Mouse (Mus musculus) kidney, adult 2 months (tissue): ENCODE results near the gene Parp9. TPM values are rescaled to one million over a fixed set of nuclear protein-coding genes. Genes with fewer than 3 reads are reported as not detected.
"Not testable (repeated sequence)": the region's sequence is repeated elsewhere in the genome, so short reads cannot be mapped to it uniquely, and the experiment has no call there.

Source experiments
- DNase-seq: peaks from one replicate; pipeline ENCODE4 v3.0.0; 2021
- H3K27ac ChIP-seq: fragments of 200-500 bp; 2 replicates; pipeline ENCODE4 v1.5.1; 2012; ENCODE audit warnings: low read depth, low read length, control low read depth, inconsistent platforms; ENCODE audit not compliant: insufficient read depth
- H3K27me3 ChIP-seq: fragments of 200-500 bp; replicated peaks from 2 replicates; pipeline ENCODE4 v1.6.1; 2012; ENCODE audit warnings: mild to moderate bottlenecking, moderate library complexity, low read length, inconsistent platforms; ENCODE audit not compliant: control insufficient read depth, insufficient read depth
- H3K36me3 ChIP-seq: fragments of 200-500 bp; 2 replicates; pipeline ENCODE4 v1.6.1; 2012; ENCODE audit warnings: mild to moderate bottlenecking, moderate library complexity, low read length, inconsistent platforms; ENCODE audit not compliant: control insufficient read depth, insufficient read depth
- H3K4me1 ChIP-seq: fragments of 200-500 bp; 2 replicates; pipeline ENCODE4 v1.6.1; 2011; ENCODE audit warnings: low read length; ENCODE audit not compliant: control insufficient read depth, insufficient read depth
- H3K4me3 ChIP-seq: fragments of 200-500 bp; 2 replicates; pipeline ENCODE4 v1.5.1; 2011; ENCODE audit warnings: mild to moderate bottlenecking, low read depth, low read length, control low read depth; ENCODE audit not compliant: insufficient read depth
- CTCF ChIP-seq: fragments of 200-500 bp; conservative IDR thresholded peaks from 2 replicates; pipeline ENCODE4 v1.5.1; 2011; ENCODE audit warnings: low read depth, mild to moderate bottlenecking, control low read depth, low read length, moderate library complexity, mixed read lengths; ENCODE audit not compliant: insufficient read depth, insufficient read length
- POLR2A ChIP-seq: fragments of 200-500 bp; IDR thresholded peaks from one replicate; pipeline ENCODE4 v1.6.1; 2011; ENCODE audit warnings: low read depth, low read length, control low read depth
- WGBS: fragments of 180-500 bp; shearing (Covaris S2); methylation state at CpG from one replicate; pipeline ENCODE4 v1.1.7; 2018; 5-methylcytosine and 5-hydroxymethylcytosine counted together
- polyA plus RNA-seq: library from polyadenylated mRNA; depleted of rRNA; stranded (reverse); fragments of >200 nt; gene quantifications from 2 replicates; pipeline ENCODE4 v1.2.3, GENCODE M21; 2012; rRNA removed

The Parp9 gene
- polyA plus RNA-seq: 6.0 and 8.0 TPM in 2 replicates

DNA sequence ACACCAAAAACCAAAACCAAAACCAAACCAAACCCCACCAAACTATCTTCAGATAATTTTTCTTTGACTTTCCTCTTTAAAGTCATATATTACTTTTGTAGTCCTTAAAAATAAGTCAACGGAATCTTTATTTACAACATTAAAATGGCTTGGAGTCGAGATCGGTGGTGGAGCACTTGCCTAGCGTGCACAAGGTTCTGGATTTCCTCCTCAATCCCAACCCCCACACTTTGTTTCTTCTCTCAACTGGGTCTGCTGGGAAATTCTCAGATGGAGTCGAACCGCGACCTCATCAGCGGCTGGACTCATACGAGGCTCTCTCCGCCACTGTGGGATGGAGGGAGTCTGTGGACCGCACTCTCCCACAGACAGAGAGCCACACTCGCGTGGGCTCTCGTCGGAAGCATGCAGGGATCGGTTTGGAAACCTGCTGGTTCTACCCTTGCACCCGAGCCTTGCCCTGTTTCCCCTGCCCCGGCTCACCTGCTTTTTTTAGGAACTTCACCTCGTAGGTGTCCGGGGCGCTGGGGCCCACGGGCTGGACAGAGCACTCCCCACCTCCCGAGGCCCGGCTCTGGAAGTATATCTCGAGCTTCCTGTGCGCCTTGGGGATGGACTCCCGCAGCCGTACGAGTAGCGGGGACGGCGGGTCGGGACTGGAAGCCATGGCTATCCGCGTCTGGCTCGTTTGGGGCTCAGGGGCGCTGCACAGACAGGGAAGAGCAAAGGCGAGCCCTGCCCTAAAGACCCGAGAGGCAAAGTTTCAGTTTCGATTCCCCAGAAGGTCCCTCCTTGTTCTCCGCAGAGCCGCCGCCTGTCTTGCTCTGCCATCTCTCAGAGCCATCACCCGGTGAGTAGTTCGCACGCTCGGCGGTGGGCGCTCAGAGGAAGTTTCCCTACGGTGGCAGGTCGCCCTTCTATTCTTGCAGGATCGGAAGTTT lies at the start of gene Parp9, which contains the start of gene Dtx3l:
Gene Parp9 (plus strand): TSS at position 260 of the 941 bp plus-strand sequence.
Gene Dtx3l (minus strand): TSS at position 941 of the 941 bp plus-strand sequence.
- WGBS: under 1% methylated on average over 52 of the region's 52 CpGs
- DNase-seq: peak; percentile 76
- peak within 1 kb of the TSS; percentile 78 for H3K27ac ChIP-seq

DNA sequence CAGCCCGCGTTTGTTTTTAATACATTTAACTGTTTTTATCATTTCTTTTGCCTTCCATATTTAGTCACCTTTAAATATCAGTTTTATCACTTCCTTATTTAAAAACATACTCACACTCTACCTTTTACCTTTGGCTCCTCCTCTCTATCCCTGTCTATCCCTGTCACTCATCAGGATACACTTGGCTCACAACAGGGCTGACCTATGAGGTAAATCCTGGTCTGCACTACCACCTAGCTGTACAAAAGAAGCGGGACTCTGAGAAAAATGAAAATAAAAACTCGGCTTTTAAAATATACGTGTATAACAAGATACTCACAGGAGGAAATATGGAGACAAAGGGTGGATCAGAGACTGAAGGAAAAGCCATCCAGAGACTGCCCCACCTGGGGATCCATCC lies 49.4 kb upstream of the Parp9 start:
- Histone ChIP-seq H3K4me1 (no peaks in the 10 kb centered on the region), H3K27ac (no peak overlapping the region), H3K27me3 (no peaks in the 10 kb centered on the region), H3K36me3 (no peaks in the 10 kb centered on the region), H3K4me3 (no peak overlapping the region)
- no peak for DNase-seq
- TF ChIP-seq CTCF (no peak), POLR2A (no peak)
- WGBS: 86% methylated on average over 5 of the region's 5 CpGs

More for the DNA sequence above, at the start of gene Parp9, which contains the start of gene Dtx3l:
- peak within 1 kb of the TSS; percentile 90 for H3K4me3 ChIP-seq
- H3K27me3 ChIP-seq: no peaks in the 10 kb centered on the region
- no peaks in the 10 kb centered on the region for H3K36me3 ChIP-seq
- no peaks in the 10 kb centered on the region; the same call in 1 of the 2 replicates for H3K4me1 ChIP-seq
- TF ChIP-seq CTCF: no peak
- peak; percentile 24 for TF ChIP-seq POLR2A

DNA sequence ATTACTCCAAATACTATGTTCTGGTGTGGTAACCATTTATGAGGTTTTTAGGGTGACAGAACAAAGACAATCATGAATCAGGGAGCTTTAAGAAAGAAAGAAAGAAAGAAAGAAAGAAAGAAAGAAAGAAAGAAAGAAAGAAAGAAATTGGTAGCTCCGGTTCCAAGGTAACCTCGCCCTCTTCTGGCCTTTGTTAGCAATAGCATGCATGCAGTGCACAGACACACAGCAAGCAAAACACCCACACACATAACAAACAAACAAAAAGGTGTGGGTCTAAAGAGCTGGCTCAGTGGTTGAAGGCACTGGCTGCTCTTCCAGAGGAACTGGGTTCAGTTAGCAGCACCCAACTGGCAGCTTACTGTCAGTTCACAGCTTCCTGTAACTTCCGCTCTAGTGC lies 47.6 kb upstream of the Parp9 start:
- no peak overlapping the region for H3K27ac ChIP-seq
- no peak overlapping the region for H3K4me3 ChIP-seq
- H3K4me1 ChIP-seq: no peaks in the 10 kb centered on the region
- no peaks in the 10 kb centered on the region for H3K27me3 ChIP-seq
- no peaks in the 10 kb centered on the region for H3K36me3 ChIP-seq
- peak; percentile 40 for TF ChIP-seq CTCF
- no peak for TF ChIP-seq POLR2A
- 83% methylated on average over 3 of the region's 3 CpGs for WGBS
- DNase-seq: no peak

- H3K36me3 ChIP-seq, H3K27ac ChIP-seq, DNase-seq, H3K27me3 ChIP-seq, H3K4me3 ChIP-seq, H3K4me1 ChIP-seq: not testable (repeated sequence)
- WGBS: 70% methylated on average over 5 of the region's 5 CpGs
Observed at GRCm38 (mm10) chr16:35891603-35892002, 46.7 kb upstream of the Parp9 start.

- TF ChIP-seq POLR2A (no peak), CTCF (no peak)
- no peak overlapping the region for H3K4me3 ChIP-seq
- 42% methylated on average over 6 of the region's 6 CpGs for WGBS
- DNase-seq: no peak
- H3K36me3 ChIP-seq: no peaks in the 10 kb centered on the region
- no peaks in the 10 kb centered on the region for H3K27me3 ChIP-seq
- H3K27ac ChIP-seq: no peak overlapping the region
- H3K4me1 ChIP-seq: no peaks in the 10 kb centered on the region
Observed at GRCm38 (mm10) chr16:35894997-35895396, 43.3 kb upstream of the Parp9 start.

GRCm38 (mm10) chr16:35900541-35900940 lies 37.7 kb upstream of the Parp9 start:
- Histone ChIP-seq H3K36me3 (no peaks in the 10 kb centered on the region), H3K27ac (no peak overlapping the region), H3K4me3 (no peak overlapping the region), H3K4me1 (no peaks in the 10 kb centered on the region), H3K27me3 (no peaks in the 10 kb centered on the region)
- no peak for DNase-seq
- WGBS: 69% methylated on average over 3 of the region's 3 CpGs
- TF ChIP-seq CTCF (no peak), POLR2A (no peak)

- H3K4me3 ChIP-seq: no peak overlapping the region
- WGBS: 90% methylated on average over 6 of the region's 6 CpGs
- TF ChIP-seq POLR2A (no peak), CTCF (no peak)
Observed at GRCm38 (mm10) chr16:35903014-35903640, 35.1 kb upstream of the Parp9 start.

More at GRCm38 (mm10) chr16:35903014-35903640, 35.1 kb upstream of the Parp9 start:
- DNase-seq: no peak
- Histone ChIP-seq H3K36me3 (no peaks in the 10 kb centered on the region), H3K4me1 (peaks cover 6% of the 10 kb centered on the region; the same call in 1 of the 2 replicates), H3K27ac (no peak overlapping the region), H3K27me3 (no peaks in the 10 kb centered on the region)
